Mouse (Mus musculus): ENCODE data around the gene Plekhg3. TPM values are rescaled to one million over a fixed set of nuclear protein-coding genes. Genes with fewer than 3 reads are reported as not detected.

Gene Plekhg3
- 8.8 and 9.3 TPM in 2 replicates for polyA plus RNA-seq (2015; fragmentation: Nextera tagmentation; extraction: Ambion mirVana)

GRCm38 (mm10) chr12:76530580-76531139 is at the start of gene Plekhg3:
Gene Plekhg3 (plus strand): TSS chr12:76530891.
- H3K36me3 ChIP-seq (ENCODE audit: control insufficient read depth, insufficient read depth, low read length) = no peaks in the 10 kb centered on the region
- H3K27me3 ChIP-seq (replicated peaks; ENCODE audit: control insufficient read depth, insufficient read depth, low read length) = no peaks in the 10 kb centered on the region
- no peak for ATAC-seq
- H3K4me1 ChIP-seq (ENCODE audit: control insufficient read depth, insufficient read depth, low read length) = peaks cover 28% of the 10 kb centered on the region
- H3K4me2 ChIP-seq (ENCODE audit: low read depth, low read length) = peak within 1 kb of the TSS; percentile 93
- 38% methylated on average over 6 of the region's 6 CpGs for WGBS
- peak within 1 kb of the TSS; percentile 77 for H3K4me3 ChIP-seq (ENCODE audit: low read length)
- no peaks in the 10 kb centered on the region for H3K9me3 ChIP-seq (ENCODE audit: control insufficient read depth, low read length)
- peak within 1 kb of the TSS; percentile 60 for H3K9ac ChIP-seq (ENCODE audit: low read depth, low read length)
- peak within 1 kb of the TSS; percentile 97 for H3K27ac ChIP-seq (ENCODE audit: low read length)

GRCm38 (mm10) chr12:76482446-76482845 is 48.2 kb upstream of the Plekhg3 start:
- no peak overlapping the region for H3K4me2 ChIP-seq (ENCODE audit: low read depth, low read length)
- H3K9ac ChIP-seq (ENCODE audit: low read depth, low read length) = no peak overlapping the region
- H3K9me3 ChIP-seq (ENCODE audit: control insufficient read depth, low read length) = peaks cover 3% of the 10 kb centered on the region; the same call in 1 of the 2 replicates
- peaks cover 30% of the 10 kb centered on the region for H3K4me1 ChIP-seq (ENCODE audit: control insufficient read depth, insufficient read depth, low read length)
- H3K27ac ChIP-seq (ENCODE audit: low read length) = no peak overlapping the region
- H3K4me3 ChIP-seq (ENCODE audit: low read length) = no peak overlapping the region
- no peaks in the 10 kb centered on the region for H3K36me3 ChIP-seq (ENCODE audit: control insufficient read depth, insufficient read depth, low read length)
- 83% methylated on average over 2 of the region's 2 CpGs for WGBS
- no peak for ATAC-seq
- no peaks in the 10 kb centered on the region for H3K27me3 ChIP-seq (replicated peaks; ENCODE audit: control insufficient read depth, insufficient read depth, low read length)

DNA sequence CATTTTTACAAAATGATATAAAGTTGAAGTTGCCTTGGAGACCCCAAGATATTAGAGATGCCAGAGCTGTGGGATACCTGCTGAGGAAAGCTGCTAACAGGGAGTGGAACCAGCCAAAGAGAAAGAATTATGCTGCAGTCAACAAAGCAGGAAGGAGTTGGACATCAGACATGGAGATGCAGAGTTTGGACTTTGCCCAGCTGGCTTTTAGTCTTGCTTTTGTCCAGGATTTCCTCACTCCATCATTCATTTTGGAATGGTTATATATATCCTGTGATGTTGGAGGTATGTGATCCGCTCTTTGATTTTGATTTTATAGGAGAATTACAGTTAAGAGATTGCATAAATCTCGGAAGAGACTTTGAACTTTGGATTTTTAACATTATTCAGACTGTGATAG is 47.7 kb upstream of the Plekhg3 start:
- no peak overlapping the region for H3K27ac ChIP-seq (ENCODE audit: low read length)
- no peak for ATAC-seq
- H3K4me1 ChIP-seq (ENCODE audit: control insufficient read depth, insufficient read depth, low read length) = peaks cover 30% of the 10 kb centered on the region
- H3K27me3 ChIP-seq (replicated peaks; ENCODE audit: control insufficient read depth, insufficient read depth, low read length) = no peaks in the 10 kb centered on the region
- 80% methylated on average over 2 of the region's 2 CpGs for WGBS
- no peaks in the 10 kb centered on the region for H3K36me3 ChIP-seq (ENCODE audit: control insufficient read depth, insufficient read depth, low read length)
- peaks cover 3% of the 10 kb centered on the region; the same call in 1 of the 2 replicates for H3K9me3 ChIP-seq (ENCODE audit: control insufficient read depth, low read length)
- H3K9ac ChIP-seq (ENCODE audit: low read depth, low read length) = no peak overlapping the region
- H3K4me2 ChIP-seq (ENCODE audit: low read depth, low read length) = no peak overlapping the region
- no peak overlapping the region for H3K4me3 ChIP-seq (ENCODE audit: low read length)

GRCm38 (mm10) chr12:76484881-76485280 is 45.8 kb upstream of the Plekhg3 start:
- WGBS = 20% methylated on average over 4 of the region's 4 CpGs
- peak; percentile 59 for ATAC-seq
- Histone ChIP-seq H3K4me1 (ENCODE audit: control insufficient read depth, insufficient read depth, low read length) (peaks cover 25% of the 10 kb centered on the region), H3K27ac (ENCODE audit: low read length) (0 out of 2 replicates have a peak overlapping the region, but pooled peaks have one; percentile 21), H3K4me3 (ENCODE audit: low read length) (no peak overlapping the region), H3K4me2 (ENCODE audit: low read depth, low read length) (no peak overlapping the region), H3K9me3 (ENCODE audit: control insufficient read depth, low read length) (peaks cover 3% of the 10 kb centered on the region; the same call in 1 of the 2 replicates), H3K9ac (ENCODE audit: low read depth, low read length) (no peak overlapping the region), H3K36me3 (ENCODE audit: control insufficient read depth, insufficient read depth, low read length) (no peaks in the 10 kb centered on the region), H3K27me3 (replicated peaks; ENCODE audit: control insufficient read depth, insufficient read depth, low read length) (no peaks in the 10 kb centered on the region)

DNA sequence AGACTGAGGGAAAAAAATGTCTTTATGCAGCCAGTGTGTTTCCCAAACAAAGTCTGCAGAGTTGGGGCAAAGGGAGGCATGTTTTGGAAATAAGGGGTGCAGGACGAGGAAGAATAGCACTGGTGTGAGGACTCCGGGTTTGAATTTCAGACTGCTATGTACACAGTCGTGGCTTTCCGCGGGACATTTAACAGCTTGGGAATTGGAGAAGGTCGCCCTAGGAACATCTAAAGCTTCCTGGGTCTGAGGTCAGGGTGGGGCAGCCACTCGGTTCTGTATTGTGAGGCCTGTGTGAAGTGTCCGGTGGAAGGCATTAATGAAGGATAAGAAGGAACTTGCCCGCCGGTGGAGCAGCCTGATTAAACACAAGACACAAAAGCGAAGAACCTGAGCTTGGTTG is 45.3 kb upstream of the Plekhg3 start:
- H3K4me1 ChIP-seq (ENCODE audit: control insufficient read depth, insufficient read depth, low read length) = peaks cover 21% of the 10 kb centered on the region
- H3K9me3 ChIP-seq (ENCODE audit: control insufficient read depth, low read length) = peaks cover 3% of the 10 kb centered on the region; the same call in 1 of the 2 replicates
- 0 out of 2 replicates have a peak overlapping the region, but pooled peaks have one; percentile 21 for H3K27ac ChIP-seq (ENCODE audit: low read length)
- 37% methylated on average over 11 of the region's 11 CpGs for WGBS
- H3K4me2 ChIP-seq (ENCODE audit: low read depth, low read length) = no peak overlapping the region
- no peak overlapping the region for H3K4me3 ChIP-seq (ENCODE audit: low read length)
- H3K9ac ChIP-seq (ENCODE audit: low read depth, low read length) = no peak overlapping the region
- ATAC-seq = no peak
- no peaks in the 10 kb centered on the region for H3K36me3 ChIP-seq (ENCODE audit: control insufficient read depth, insufficient read depth, low read length)
- no peaks in the 10 kb centered on the region for H3K27me3 ChIP-seq (replicated peaks; ENCODE audit: control insufficient read depth, insufficient read depth, low read length)

DNA sequence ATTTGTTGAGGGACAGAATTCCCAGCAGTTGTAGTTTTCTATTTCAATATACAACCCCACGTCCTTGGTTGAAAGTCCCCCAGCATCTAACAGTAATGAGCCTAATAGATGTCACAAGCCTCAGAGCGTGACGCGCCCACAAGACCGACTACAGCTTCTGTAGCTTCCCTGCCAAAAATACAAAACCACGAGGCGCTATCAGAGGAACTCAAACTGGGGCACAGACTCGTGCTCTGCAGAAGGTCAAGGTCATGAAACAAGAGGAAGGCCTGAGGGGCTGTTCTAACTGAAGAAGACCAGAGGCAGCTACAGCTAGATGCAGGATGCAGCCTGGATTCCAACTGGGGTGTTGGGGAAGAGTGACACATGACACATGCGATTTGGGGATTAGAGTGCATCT is 43.7 kb upstream of the Plekhg3 start:
- H3K27me3 ChIP-seq (replicated peaks; ENCODE audit: control insufficient read depth, insufficient read depth, low read length) = no peaks in the 10 kb centered on the region
- 74% methylated on average over 9 of the region's 9 CpGs for WGBS
- no peak for ATAC-seq
- peaks cover 21% of the 10 kb centered on the region for H3K4me1 ChIP-seq (ENCODE audit: control insufficient read depth, insufficient read depth, low read length)
- H3K9ac ChIP-seq (ENCODE audit: low read depth, low read length) = no peak overlapping the region
- H3K9me3 ChIP-seq (ENCODE audit: control insufficient read depth, low read length) = 0 out of 2 replicates have a peak, but pooled peaks cover 5% of the 10 kb centered on the region
- no peaks in the 10 kb centered on the region for H3K36me3 ChIP-seq (ENCODE audit: control insufficient read depth, insufficient read depth, low read length)
- no peak overlapping the region for H3K4me3 ChIP-seq (ENCODE audit: low read length)
- H3K27ac ChIP-seq (ENCODE audit: low read length) = no peak overlapping the region
- H3K4me2 ChIP-seq (ENCODE audit: low read depth, low read length) = no peak overlapping the region

DNA sequence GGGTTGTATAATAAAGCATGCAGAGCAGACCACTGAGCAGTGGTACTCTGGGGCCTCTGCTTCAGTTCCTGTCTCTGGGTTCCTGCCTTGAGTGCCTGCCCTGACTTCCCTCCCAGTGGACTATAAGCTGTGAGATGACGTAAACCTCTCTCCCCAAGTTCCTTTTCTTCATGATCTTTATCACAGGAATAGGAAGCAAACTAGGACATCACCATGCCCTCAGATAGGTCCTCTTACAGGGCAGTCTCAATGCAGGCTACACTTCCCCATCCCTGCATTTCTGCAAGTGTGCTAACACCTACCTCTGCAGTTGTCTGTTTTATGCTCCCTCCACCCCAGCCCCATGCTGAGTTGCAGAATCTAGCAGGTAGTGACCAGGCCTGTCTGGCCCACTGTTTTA is 39.9 kb upstream of the Plekhg3 start:
- no peaks in the 10 kb centered on the region for H3K36me3 ChIP-seq (ENCODE audit: control insufficient read depth, insufficient read depth, low read length)
- H3K4me2 ChIP-seq (ENCODE audit: low read depth, low read length) = no peak overlapping the region
- no peak for ATAC-seq
- 0 out of 2 replicates have a peak, but pooled peaks cover under 1% of the 10 kb centered on the region for H3K4me1 ChIP-seq (ENCODE audit: control insufficient read depth, insufficient read depth, low read length)
- H3K9ac ChIP-seq (ENCODE audit: low read depth, low read length) = no peak overlapping the region
- H3K27me3 ChIP-seq (replicated peaks; ENCODE audit: control insufficient read depth, insufficient read depth, low read length) = no peaks in the 10 kb centered on the region
- H3K27ac ChIP-seq (ENCODE audit: low read length) = no peak overlapping the region
- 0 out of 2 replicates have a peak, but pooled peaks cover 5% of the 10 kb centered on the region for H3K9me3 ChIP-seq (ENCODE audit: control insufficient read depth, low read length)
- 76% methylated on average over 1 of the region's 1 CpGs for WGBS
- no peak overlapping the region for H3K4me3 ChIP-seq (ENCODE audit: low read length)

DNA sequence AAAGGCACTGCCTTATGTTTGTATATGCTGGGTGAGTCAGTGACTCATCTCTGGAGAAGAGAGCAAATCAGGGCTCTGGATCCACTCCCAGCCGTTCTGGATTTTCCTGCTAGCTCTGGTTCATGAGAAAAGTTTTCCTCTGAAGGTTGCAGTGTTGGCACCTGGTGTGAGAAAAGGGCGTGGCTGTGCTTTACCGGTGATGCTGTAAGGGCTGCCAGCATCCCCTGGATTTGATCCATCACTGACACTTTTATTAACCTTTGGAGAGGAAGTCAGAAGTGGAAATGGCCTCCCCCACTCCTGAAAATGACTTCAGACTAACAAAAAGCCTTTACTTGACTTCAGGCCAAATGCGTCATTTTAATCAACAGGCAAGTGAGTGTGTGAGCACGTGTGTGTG is 37.2 kb upstream of the Plekhg3 start:
- WGBS = 27% methylated on average over 5 of the region's 5 CpGs

GRCm38 (mm10) chr12:76495381-76495780 is 35.3 kb upstream of the Plekhg3 start:
- peaks cover 6% of the 10 kb centered on the region; the same call in 1 of the 2 replicates for H3K4me1 ChIP-seq (ENCODE audit: control insufficient read depth, insufficient read depth, low read length)
- H3K27me3 ChIP-seq (replicated peaks; ENCODE audit: control insufficient read depth, insufficient read depth, low read length) = no peaks in the 10 kb centered on the region
- H3K4me3 ChIP-seq (ENCODE audit: low read length) = no peak overlapping the region
- 0 out of 2 replicates have a peak, but pooled peaks cover 5% of the 10 kb centered on the region for H3K9me3 ChIP-seq (ENCODE audit: control insufficient read depth, low read length)
- no peak for ATAC-seq
- H3K4me2 ChIP-seq (ENCODE audit: low read depth, low read length) = no peak overlapping the region
- no peaks in the 10 kb centered on the region for H3K36me3 ChIP-seq (ENCODE audit: control insufficient read depth, insufficient read depth, low read length)
- no peak overlapping the region for H3K27ac ChIP-seq (ENCODE audit: low read length)
- H3K9ac ChIP-seq (ENCODE audit: low read depth, low read length) = no peak overlapping the region
- WGBS = 68% methylated on average over 4 of the region's 4 CpGs

More for the DNA sequence above, 37.2 kb upstream of the Plekhg3 start:
- Histone ChIP-seq H3K4me1 (ENCODE audit: control insufficient read depth, insufficient read depth, low read length) (no peaks in the 10 kb centered on the region), H3K36me3 (ENCODE audit: control insufficient read depth, insufficient read depth, low read length) (no peaks in the 10 kb centered on the region), H3K9ac (ENCODE audit: low read depth, low read length) (no peak overlapping the region), H3K4me2 (ENCODE audit: low read depth, low read length) (no peak overlapping the region), H3K9me3 (ENCODE audit: control insufficient read depth, low read length) (0 out of 2 replicates have a peak, but pooled peaks cover 5% of the 10 kb centered on the region), H3K27ac (ENCODE audit: low read length) (no peak overlapping the region), H3K27me3 (replicated peaks; ENCODE audit: control insufficient read depth, insufficient read depth, low read length) (no peaks in the 10 kb centered on the region), H3K4me3 (ENCODE audit: low read length) (no peak overlapping the region)
- 0 out of 2 replicates have a peak, but pooled peaks have one; percentile 40 for ATAC-seq
